Mouse (Mus musculus) ES-Bruce4 (cell line): ENCODE data around the gene Sgsm3.

Experiments
- CTCF ChIP-seq: IDR thresholded peaks from one replicate; pipeline ENCODE4 v1.8.1; 2011; ENCODE audit warnings: low read depth, low read length
- EP300 ChIP-seq: IDR thresholded peaks from 2 replicates; pipeline ENCODE4 v1.6.1; 2011; ENCODE audit warnings: low read depth, low read length; ENCODE audit not compliant: insufficient read depth
- POLR2A ChIP-seq: IDR thresholded peaks from one replicate; pipeline ENCODE4 v1.8.1; 2011; ENCODE audit warnings: low read length; ENCODE audit not compliant: insufficient read depth

DNA sequence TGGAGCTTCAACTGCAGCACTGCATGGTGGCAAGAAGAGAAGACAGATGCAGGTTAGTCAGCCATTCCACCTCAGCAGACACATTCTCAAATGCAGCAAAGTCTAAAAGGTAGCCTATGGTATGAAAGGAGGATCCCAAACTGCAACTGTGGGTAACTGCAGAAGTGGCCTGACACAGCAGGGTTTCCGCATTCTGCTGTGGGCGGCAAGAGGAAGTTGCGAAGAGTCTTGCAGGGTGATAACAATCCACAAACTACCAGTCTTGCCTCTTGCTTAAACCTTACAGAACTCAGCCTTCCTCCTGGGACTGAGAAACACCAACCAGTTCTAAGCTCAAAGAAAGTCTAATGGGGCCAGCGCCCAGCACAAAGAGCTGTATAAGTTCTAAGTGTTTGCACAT, 67.8 kb downstream of the Sgsm3 start:
- no peak for TF ChIP-seq CTCF
- TF ChIP-seq POLR2A: no peak
- no peak for TF ChIP-seq EP300
